Mouse (Mus musculus) lung, embryonic 15.5 days (tissue): ENCODE data around the gene Pnkp. TPM values are rescaled to one million over a fixed set of nuclear protein-coding genes. Genes with fewer than 3 reads are reported as not detected.

Source experiments
- ATAC-seq: fragments of 200-750 bp; cut with Nextera tagmentation; 2 replicates; pipeline ENCODE4 v1.8.0; 2017; ENCODE audit warnings: moderate number of reproducible peaks, borderline replicate concordance; ENCODE audit not compliant: low FRiP score, low TSS enrichment; ENCODE audit errors: extremely low read depth
- H3K27ac ChIP-seq: fragments of 300-500 bp; sonication (generic); 2 replicates; pipeline ENCODE4 v1.5.1; 2015; ENCODE audit warnings: moderate library complexity, mild to moderate bottlenecking, inconsistent platforms
- H3K27me3 ChIP-seq: fragments of 300-500 bp; sonication (generic); 2 replicates; pipeline ENCODE4 v1.6.1; 2015; ENCODE audit warnings: inconsistent platforms
- H3K36me3 ChIP-seq: fragments of 300-500 bp; sonication (generic); 2 replicates; pipeline ENCODE4 v1.6.1; 2015; ENCODE audit warnings: inconsistent platforms
- H3K4me1 ChIP-seq: fragments of 300-500 bp; sonication (generic); 2 replicates; pipeline ENCODE4 v1.6.1; 2015; ENCODE audit warnings: inconsistent platforms
- H3K4me2 ChIP-seq: fragments of 300-500 bp; sonication (generic); 2 replicates; pipeline ENCODE4 v1.6.1; 2015; ENCODE audit warnings: inconsistent platforms, mild to moderate bottlenecking, moderate library complexity
- H3K4me3 ChIP-seq: fragments of 300-500 bp; sonication (generic); 2 replicates; pipeline ENCODE4 v1.5.1; 2015; ENCODE audit warnings: mild to moderate bottlenecking, inconsistent platforms
- H3K9ac ChIP-seq: fragments of 300-500 bp; sonication (generic); 2 replicates; pipeline ENCODE4 v1.6.1; 2015; ENCODE audit warnings: inconsistent platforms
- H3K9me3 ChIP-seq: fragments of 300-500 bp; sonication (generic); 2 replicates; pipeline ENCODE4 v1.6.1; 2016; ENCODE audit warnings: inconsistent platforms
- WGBS: fragments of 180-500 bp; shearing (Covaris S2); methylation state at CpG from one replicate; pipeline ENCODE4 v1.1.7; 2015; 5-methylcytosine and 5-hydroxymethylcytosine counted together
- polyA plus RNA-seq: library from polyadenylated mRNA; unstranded; fragments of >200 nt; fragmentation: Nextera tagmentation; extraction: Ambion mirVana; gene quantifications from 2 replicates; pipeline ENCODE4 v1.2.1, GENCODE M21; 2015

The Pnkp gene
- polyA plus RNA-seq, 1 experiment from 2014 or later = 37.6 TPM

GRCm38 (mm10) chr7:44817441-44817840 is 39.5 kb upstream of the Pnkp start:
- Histone ChIP-seq H3K27ac (peak overlapping the region; percentile 30; the same call in 1 of the 2 replicates), H3K36me3 (peaks cover 11% of the 10 kb centered on the region), H3K9me3 (no peaks in the 10 kb centered on the region), H3K4me2 (peak overlapping the region; percentile 60), H3K4me1 (peaks cover 55% of the 10 kb centered on the region), H3K9ac (peak overlapping the region; percentile 96), H3K4me3 (peak overlapping the region; percentile 79), H3K27me3 (no peaks in the 10 kb centered on the region)
- no peak for ATAC-seq
- 9% methylated on average over 3 of the region's 3 CpGs for WGBS

GRCm38 (mm10) chr7:44818164-44818563 is 38.8 kb upstream of the Pnkp start:
- peak overlapping the region; percentile 60 for H3K4me2 ChIP-seq
- no peaks in the 10 kb centered on the region for H3K27me3 ChIP-seq
- peaks cover 11% of the 10 kb centered on the region for H3K36me3 ChIP-seq
- no peak for ATAC-seq
- no peaks in the 10 kb centered on the region for H3K9me3 ChIP-seq
- peak overlapping the region; percentile 79 for H3K4me3 ChIP-seq
- peak overlapping the region; percentile 96; the same call in 1 of the 2 replicates for H3K9ac ChIP-seq
- peaks cover 59% of the 10 kb centered on the region for H3K4me1 ChIP-seq
- 10% methylated on average over 2 of the region's 2 CpGs for WGBS
- no peak overlapping the region for H3K27ac ChIP-seq

- Histone ChIP-seq H3K4me1 (peaks cover 65% of the 10 kb centered on the region), H3K27ac (0 out of 2 replicates have a peak overlapping the region, but pooled peaks have one; percentile 22), H3K4me2 (peak overlapping the region; percentile 60), H3K9me3 (no peaks in the 10 kb centered on the region), H3K4me3 (peak overlapping the region; percentile 79), H3K9ac (peak overlapping the region; percentile 13; the same call in 1 of the 2 replicates), H3K36me3 (peaks cover 7% of the 10 kb centered on the region), H3K27me3 (no peaks in the 10 kb centered on the region)
- 32% methylated on average over 6 of the region's 6 CpGs for WGBS
- ATAC-seq = no peak
Measured at GRCm38 (mm10) chr7:44818751-44819235, 38.1 kb upstream of the Pnkp start.

DNA sequence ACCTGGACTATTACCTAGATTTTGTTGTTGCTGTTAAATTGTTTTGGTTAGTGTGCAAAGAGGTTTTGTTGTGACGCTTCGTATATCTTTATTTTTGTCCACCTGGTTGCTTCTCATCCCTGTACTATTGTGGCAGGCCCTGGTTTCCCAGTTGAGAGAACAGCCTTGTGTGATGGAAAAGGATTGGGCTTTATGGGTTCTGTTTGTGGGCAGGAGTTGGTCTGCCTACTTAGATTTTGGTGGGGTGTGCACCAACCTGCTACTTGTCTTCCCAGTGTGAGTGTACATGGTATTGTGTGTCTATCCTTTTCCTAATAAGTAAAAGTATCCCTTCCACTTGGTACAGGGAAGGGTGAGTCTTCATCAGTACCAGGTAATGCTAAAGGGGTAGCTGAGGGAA is 37.5 kb upstream of the Pnkp start:
- H3K9ac ChIP-seq = peak overlapping the region; percentile 16; the same call in 1 of the 2 replicates
- no peak for ATAC-seq
- peaks cover 71% of the 10 kb centered on the region for H3K4me1 ChIP-seq
- no peak overlapping the region for H3K27ac ChIP-seq
- H3K27me3 ChIP-seq = no peaks in the 10 kb centered on the region
- H3K4me2 ChIP-seq = peak overlapping the region; percentile 60; the same call in 1 of the 2 replicates
- H3K9me3 ChIP-seq = no peaks in the 10 kb centered on the region
- H3K36me3 ChIP-seq = peaks cover 1% of the 10 kb centered on the region; the same call in 1 of the 2 replicates
- H3K4me3 ChIP-seq = peak overlapping the region; percentile 79; the same call in 1 of the 2 replicates
- WGBS = 89% methylated on average over 2 of the region's 2 CpGs

- Histone ChIP-seq H3K4me3 (no peak overlapping the region), H3K27ac (no peak overlapping the region), H3K9me3 (no peaks in the 10 kb centered on the region), H3K4me1 (peaks cover 72% of the 10 kb centered on the region), H3K4me2 (peak overlapping the region; percentile 60; the same call in 1 of the 2 replicates), H3K27me3 (no peaks in the 10 kb centered on the region), H3K9ac (peak overlapping the region; percentile 16; the same call in 1 of the 2 replicates), H3K36me3 (no peaks in the 10 kb centered on the region)
- 42% methylated on average over 5 of the region's 5 CpGs for WGBS
- no peak for ATAC-seq
Measured at GRCm38 (mm10) chr7:44819863-44820262, 37.1 kb upstream of the Pnkp start.

GRCm38 (mm10) chr7:44820525-44820924 is 36.4 kb upstream of the Pnkp start:
- Histone ChIP-seq H3K36me3 (no peaks in the 10 kb centered on the region), H3K9ac (no peak overlapping the region), H3K4me3 (no peak overlapping the region), H3K27ac (no peak overlapping the region), H3K27me3 (no peaks in the 10 kb centered on the region), H3K9me3 (no peaks in the 10 kb centered on the region), H3K4me1 (peaks cover 72% of the 10 kb centered on the region), H3K4me2 (no peak overlapping the region)
- WGBS = 79% methylated on average over 3 of the region's 3 CpGs
- ATAC-seq = no peak

- Histone ChIP-seq H3K36me3 (peaks cover 5% of the 10 kb centered on the region; the same call in 1 of the 2 replicates), H3K4me3 (no peak overlapping the region), H3K9me3 (no peaks in the 10 kb centered on the region), H3K27me3 (no peaks in the 10 kb centered on the region), H3K9ac (no peak overlapping the region), H3K4me2 (no peak overlapping the region), H3K27ac (no peak overlapping the region), H3K4me1 (peaks cover 72% of the 10 kb centered on the region)
- 73% methylated on average over 7 of the region's 7 CpGs for WGBS
- no peak for ATAC-seq
Measured at GRCm38 (mm10) chr7:44821666-44822448, 35.1 kb upstream of the Pnkp start.

DNA sequence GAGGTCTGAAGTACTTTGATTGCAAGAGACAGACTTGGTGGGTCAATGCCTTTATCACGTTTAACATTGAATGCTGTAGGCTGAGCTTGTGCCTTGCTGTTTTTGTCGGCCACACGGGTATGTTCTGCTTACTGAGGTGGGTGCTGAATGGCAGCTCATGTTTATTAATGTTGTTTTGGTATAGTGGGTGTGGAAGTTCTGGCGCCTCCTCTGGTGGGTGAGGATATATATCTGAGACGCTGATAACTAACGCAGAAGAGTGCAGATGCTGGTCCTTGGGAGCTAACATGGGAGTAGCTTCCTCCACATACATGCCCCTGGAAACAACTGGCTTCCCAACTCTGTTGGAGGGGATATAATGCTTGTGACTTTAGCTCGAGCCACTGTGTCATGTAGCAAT is 33.5 kb upstream of the Pnkp start:
- no peak overlapping the region for H3K4me3 ChIP-seq
- ATAC-seq = no peak
- H3K27me3 ChIP-seq = no peaks in the 10 kb centered on the region
- WGBS = 42% methylated on average over 7 of the region's 7 CpGs
- peaks cover 12% of the 10 kb centered on the region; the same call in 1 of the 2 replicates for H3K36me3 ChIP-seq
- H3K27ac ChIP-seq = no peak overlapping the region
- H3K9ac ChIP-seq = no peak overlapping the region
- H3K4me1 ChIP-seq = peaks cover 61% of the 10 kb centered on the region
- no peak overlapping the region for H3K4me2 ChIP-seq
- H3K9me3 ChIP-seq = no peaks in the 10 kb centered on the region

DNA sequence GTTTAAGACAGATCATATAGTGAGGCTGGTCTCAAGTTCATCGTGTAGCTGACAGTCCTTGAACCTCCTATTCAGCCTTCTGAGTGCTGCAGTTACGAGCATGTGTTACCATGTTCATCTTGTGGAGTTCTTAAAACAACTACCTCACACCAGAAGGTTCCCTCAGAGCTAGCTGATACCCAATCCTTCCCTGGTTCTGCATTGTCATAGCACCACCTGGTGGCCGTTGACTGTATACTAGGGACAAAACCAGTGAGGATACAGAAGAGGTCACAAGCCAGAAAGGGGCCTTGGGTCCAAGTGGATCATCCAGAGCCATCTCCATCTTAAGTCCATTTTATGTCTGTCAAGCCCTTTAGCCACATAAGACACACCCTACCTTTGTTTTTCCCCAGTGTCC is 32.1 kb upstream of the Pnkp start:
- Histone ChIP-seq H3K4me3 (no peak overlapping the region), H3K4me2 (no peak overlapping the region), H3K4me1 (peaks cover 46% of the 10 kb centered on the region), H3K9me3 (no peaks in the 10 kb centered on the region), H3K27me3 (no peaks in the 10 kb centered on the region), H3K9ac (no peak overlapping the region), H3K36me3 (peaks cover 27% of the 10 kb centered on the region), H3K27ac (no peak overlapping the region)
- 0 out of 2 replicates have a peak, but pooled peaks have one; percentile 27 for ATAC-seq
- 16% methylated on average over 3 of the region's 3 CpGs for whole genome bisulfite sequencing

DNA sequence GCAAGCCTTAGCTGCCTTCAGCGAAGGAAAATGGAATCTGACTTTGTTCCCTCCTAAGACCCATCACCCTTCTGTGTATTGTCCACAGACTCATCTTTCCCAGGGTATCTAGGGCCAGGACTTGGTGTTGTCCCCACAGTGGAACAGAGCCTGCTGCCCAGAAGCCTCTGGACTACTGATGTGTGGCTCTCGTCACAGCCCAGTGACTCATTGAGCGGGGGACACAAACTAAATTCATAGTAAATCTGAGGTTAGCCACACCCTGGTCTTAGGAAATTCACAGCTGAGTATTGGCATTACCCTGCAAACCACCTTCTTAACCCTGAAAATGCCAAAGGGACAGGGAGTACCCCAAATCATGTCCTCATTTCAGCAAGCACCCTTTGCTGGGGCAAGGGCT is 30.2 kb upstream of the Pnkp start:
- WGBS = 83% methylated on average over 3 of the region's 3 CpGs
- H3K4me2 ChIP-seq = no peak overlapping the region
- H3K36me3 ChIP-seq = peaks cover 46% of the 10 kb centered on the region
- no peak for ATAC-seq
- no peaks in the 10 kb centered on the region for H3K27me3 ChIP-seq
- no peaks in the 10 kb centered on the region for H3K9me3 ChIP-seq
- H3K4me1 ChIP-seq = peaks cover 28% of the 10 kb centered on the region
- no peak overlapping the region for H3K9ac ChIP-seq
- no peak overlapping the region for H3K27ac ChIP-seq
- H3K4me3 ChIP-seq = no peak overlapping the region

GRCm38 (mm10) chr7:44828706-44829105 is 28.2 kb upstream of the Pnkp start:
- Histone ChIP-seq H3K36me3 (peaks cover 51% of the 10 kb centered on the region), H3K4me2 (no peak overlapping the region), H3K27me3 (no peaks in the 10 kb centered on the region), H3K9me3 (no peaks in the 10 kb centered on the region), H3K27ac (no peak overlapping the region), H3K9ac (no peak overlapping the region), H3K4me1 (peaks cover 22% of the 10 kb centered on the region), H3K4me3 (no peak overlapping the region)
- 83% methylated on average over 5 of the region's 5 CpGs for WGBS
- no peak for ATAC-seq

DNA sequence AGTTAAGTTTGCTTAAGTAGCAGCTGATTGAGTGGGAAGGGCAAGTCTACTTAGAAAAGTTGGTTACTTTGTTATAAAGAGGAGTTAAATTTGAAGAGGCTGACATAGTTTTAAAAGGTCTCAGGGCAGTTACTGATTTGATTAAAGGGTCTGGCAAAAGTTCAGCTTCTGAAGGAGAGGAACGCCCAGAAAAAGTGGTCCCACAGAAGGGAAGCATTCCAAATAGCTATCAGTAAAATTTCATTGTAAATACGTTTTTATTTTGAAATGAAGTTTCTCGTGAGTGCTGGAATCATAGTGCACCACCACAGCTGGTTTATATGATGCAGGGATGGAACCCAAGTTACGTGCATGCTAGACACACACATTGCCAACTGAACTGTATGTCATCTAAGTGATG is 24.2 kb upstream of the Pnkp start:
- H3K9me3 ChIP-seq = no peaks in the 10 kb centered on the region
- no peak for ATAC-seq
- H3K9ac ChIP-seq = no peak overlapping the region
- H3K27ac ChIP-seq = no peak overlapping the region; the same call in 1 of the 2 replicates
- peaks cover 14% of the 10 kb centered on the region; the same call in 1 of the 2 replicates for H3K4me1 ChIP-seq
- no peak overlapping the region for H3K4me3 ChIP-seq
- H3K27me3 ChIP-seq = no peaks in the 10 kb centered on the region
- peaks cover 46% of the 10 kb centered on the region for H3K36me3 ChIP-seq
- H3K4me2 ChIP-seq = no peak overlapping the region
- WGBS = 40% methylated on average over 4 of the region's 4 CpGs
